Mouse (Mus musculus) cerebellum, adult 11-12 months (tissue): ENCODE measurements at regions not wholly inside any gene's neighbourhood (a gene's known extent, or its start where the extent isn't known, plus 50 kb on each side); places are given as distances from the start of the nearest gene placed in this dataset.

Source experiments
- DNase-seq: peaks from one replicate; pipeline ENCODE4 v3.0.0; 2022

DNA sequence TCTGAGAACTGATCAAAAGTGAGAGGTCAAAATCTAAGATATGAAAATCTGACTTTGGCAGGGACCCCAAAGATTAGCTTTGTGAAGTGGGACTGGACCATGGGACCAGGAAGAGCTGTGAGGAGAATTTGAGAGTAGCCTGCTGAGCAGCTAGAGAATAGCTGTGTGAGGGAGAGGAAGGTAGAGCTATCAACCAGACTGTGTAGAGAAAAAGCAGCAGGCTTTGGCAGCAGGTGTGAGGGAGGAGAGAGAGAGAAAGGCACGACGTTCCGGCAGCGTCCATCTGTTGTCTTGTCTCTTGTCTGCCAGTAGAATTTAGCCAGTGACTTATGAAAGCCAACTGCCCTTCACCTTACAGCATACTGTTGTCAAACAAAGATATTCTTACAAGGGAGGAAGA, 412.1 kb downstream of the Slitrk2 start:
- peak; percentile 91 for DNase-seq

DNA sequence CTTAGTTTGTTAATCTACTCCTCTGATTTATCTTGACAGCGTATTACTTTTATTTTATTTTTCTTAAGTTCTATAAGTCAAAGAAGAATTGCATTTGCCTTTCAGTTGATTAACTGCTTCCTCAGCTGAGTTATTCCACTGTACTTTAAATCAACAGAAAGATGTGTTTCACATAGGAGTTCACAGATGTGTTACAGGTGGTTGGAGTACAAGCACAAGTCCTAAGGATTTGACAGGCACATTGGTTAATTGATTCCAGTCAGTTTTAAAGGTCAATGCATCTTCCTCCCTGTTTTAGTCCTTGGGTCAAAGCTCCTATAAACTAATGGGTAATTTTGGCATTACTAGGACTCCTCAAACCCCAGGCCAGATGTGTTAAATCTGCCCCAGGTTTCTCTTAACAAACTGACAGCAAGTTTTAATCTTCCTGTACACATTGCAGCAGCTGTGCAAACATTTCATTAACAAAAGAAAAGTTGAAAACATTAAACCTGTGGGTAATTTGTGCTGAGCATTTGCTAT, 413.5 kb downstream of the Slitrk2 start:
- DNase-seq, result no peak

DNA sequence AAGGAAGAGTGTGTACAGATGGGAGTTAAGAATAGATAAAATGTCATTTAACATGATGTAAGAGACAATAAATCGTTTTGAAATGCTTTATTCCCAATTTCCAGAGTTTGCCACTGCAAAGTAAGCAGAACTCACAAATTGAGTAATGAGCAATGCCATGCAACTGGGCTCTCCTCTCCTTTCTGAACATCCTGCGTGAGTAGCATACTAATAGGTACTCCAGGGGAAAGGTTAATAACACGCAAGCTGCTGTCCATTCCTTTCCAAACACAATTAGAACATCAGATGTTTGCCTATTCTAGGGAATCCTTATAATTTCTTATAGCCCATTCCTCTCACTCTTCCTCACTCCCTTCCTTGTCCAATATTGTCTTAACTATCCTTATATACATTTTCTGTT, 443.3 kb downstream of the Slitrk2 start:
- DNase-seq, result no peak
